Mouse (Mus musculus) lung, postnatal 10 days (tissue): Measurements from ENCODE around the gene Fmnl2.
A peak's percentile ranks its signal among the peaks of the same experiment; 100 is the strongest.

Source experiments
- DNase-seq: peaks from one replicate; pipeline ENCODE4 v3.0.0; 2021

Gene Fmnl2

GRCm38 (mm10) chr2:53051502-53051901 is 193.8 kb downstream of the Fmnl2 start:
- no peak for DNase-seq

DNA sequence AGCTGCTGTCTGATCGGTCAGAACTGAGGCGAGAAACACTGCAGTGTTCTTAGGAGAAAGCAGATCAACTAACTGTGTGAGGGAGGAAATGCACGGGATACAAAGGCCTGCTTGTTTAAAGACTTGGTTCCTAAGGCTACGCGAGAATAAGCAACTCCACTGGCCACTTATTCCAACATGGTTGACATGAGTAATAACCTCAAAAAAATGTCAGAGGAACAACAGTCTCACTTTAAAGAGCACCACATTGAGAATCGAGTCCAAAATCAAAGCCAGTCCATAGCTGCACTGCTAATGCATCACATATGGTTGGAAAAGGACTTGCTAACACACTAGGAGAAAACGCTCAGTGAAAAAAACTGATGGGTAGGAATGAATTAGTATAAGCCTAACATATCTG is 196.1 kb downstream of the Fmnl2 start:
- no peak for DNase-seq

GRCm38 (mm10) chr2:53056556-53056955 is 198.9 kb downstream of the Fmnl2 start:
- DNase-seq: no peak

DNA sequence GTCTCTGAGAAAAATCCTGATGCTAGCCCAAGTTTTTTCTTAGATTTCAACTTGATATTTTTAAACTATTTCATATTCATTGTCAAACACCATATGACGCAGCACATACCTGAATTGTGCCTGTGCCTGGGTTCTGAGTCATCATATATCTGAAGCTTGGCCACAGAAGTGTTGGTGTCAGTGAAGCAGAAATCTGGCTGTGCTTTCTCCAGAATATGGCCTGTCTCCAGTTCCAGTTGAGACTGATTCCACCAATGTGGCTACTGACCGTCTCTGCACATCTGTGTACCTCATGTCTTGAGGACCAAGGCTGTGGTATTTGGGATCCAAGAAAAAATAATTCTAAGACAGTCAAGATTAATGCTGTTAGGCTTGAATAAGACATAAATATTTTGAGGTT is 199.6 kb downstream of the Fmnl2 start:
- no peak for DNase-seq

- DNase-seq: no peak
These were observed 203.8 kb downstream of the Fmnl2 start for GRCm38 (mm10) chr2:53061363-53062000.

- DNase-seq: no peak
These were observed 209.3 kb downstream of the Fmnl2 start for GRCm38 (mm10) chr2:53066973-53067372.

DNA sequence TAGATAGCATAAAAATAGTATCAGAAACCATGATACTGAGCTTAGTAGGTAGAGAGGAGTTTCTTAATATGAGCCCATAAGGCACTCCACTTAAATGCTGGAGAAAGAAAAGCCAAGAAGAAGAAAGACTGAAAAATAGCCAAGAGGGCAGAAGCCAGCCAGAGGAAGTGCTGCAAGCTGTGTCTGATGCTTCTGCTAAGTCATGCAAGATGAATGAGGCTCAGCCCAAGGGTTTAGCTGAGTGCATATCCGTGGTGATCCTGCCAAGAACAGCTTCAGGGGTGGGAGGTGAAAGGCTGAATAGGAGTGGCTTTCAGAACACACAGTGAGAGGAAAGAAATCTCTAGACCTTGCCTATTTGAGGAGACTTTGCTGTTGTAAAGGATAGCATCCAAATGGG is 212.9 kb downstream of the Fmnl2 start:
- peak; percentile 85 for DNase-seq

DNA sequence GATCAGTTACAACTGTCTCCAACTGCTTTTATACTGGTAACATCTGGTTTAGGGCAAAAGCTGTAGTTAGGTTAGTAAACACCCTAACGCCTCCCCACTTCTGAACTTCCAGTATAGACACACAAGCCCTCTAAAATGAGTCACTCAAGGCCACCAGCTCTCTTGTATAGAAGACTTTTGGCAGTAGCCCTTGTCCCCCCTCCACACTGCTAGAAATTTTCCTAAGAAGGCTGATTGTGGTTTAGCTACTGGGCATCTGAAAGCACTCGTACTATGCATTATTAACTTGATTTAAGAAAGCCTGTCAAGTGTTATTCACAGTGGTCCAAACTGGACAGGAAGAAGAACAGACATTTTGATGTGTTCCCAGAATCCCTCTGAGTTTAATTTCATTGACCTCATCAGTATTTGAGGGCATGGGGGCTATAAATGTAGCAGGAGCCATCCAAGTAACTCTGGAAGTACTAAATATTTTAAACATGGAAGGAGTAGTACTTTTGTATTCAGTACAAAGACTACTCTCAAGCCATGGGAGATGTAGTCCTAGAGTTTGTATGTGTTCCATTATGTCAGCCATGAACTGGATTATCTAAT is 222.1 kb downstream of the Fmnl2 start:
- peak; percentile 5 for DNase-seq

GRCm38 (mm10) chr2:53082045-53082444 is 224.4 kb downstream of the Fmnl2 start:
- no peak for DNase-seq

- DNase-seq: no peak
These were observed 224.8 kb downstream of the Fmnl2 start for GRCm38 (mm10) chr2:53082501-53082900.

DNA sequence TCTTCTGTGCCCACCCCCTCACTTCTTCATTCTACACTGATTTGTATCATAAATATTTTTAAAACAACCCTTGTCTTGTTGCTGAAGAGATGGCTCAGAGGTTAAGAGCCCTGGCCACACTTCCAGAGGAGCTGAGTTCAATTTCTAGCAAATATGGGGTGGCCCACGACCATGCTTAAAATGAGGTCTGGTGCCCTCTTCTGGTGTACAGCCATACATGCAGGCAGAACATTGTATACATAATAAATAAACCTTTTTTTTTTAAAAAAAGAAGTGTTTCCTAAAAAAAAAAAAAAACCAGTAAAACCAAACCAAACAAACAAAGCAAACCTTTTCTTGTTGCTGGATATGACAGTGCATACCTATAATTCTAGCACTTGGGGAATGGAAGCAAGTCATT is 225.6 kb downstream of the Fmnl2 start:
- DNase-seq: peak; percentile 25

DNA sequence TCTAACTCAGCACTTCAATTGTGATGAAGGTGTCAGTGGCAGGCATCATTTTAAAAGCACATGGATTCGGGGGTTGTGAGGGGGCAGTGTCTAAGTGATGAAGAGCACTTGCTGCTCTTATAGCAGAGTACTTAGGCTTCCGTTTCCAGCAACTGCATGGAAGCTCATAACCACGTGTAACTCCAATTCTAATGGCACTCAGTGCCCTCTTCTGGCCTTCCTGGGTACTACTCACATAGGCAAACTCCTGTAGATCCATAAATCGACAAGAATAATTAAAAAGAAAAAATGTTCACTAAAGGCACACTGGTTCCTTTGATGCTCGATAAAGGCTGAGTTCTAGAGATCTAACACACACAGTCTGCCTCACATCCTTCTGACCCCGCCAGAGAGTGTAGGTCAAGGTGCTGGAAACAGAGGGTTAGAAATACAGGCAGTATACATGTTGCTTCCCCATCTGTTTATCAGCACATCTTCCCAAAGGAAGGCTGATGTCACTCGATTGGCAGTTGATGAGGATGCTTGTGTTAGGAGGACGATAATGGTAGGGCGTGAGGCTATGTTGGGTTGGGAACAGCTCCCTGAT is 228.1 kb downstream of the Fmnl2 start:
- peak; percentile 73 for DNase-seq

- DNase-seq: no peak
These were observed 231.1 kb downstream of the Fmnl2 start for GRCm38 (mm10) chr2:53088744-53089143.

DNA sequence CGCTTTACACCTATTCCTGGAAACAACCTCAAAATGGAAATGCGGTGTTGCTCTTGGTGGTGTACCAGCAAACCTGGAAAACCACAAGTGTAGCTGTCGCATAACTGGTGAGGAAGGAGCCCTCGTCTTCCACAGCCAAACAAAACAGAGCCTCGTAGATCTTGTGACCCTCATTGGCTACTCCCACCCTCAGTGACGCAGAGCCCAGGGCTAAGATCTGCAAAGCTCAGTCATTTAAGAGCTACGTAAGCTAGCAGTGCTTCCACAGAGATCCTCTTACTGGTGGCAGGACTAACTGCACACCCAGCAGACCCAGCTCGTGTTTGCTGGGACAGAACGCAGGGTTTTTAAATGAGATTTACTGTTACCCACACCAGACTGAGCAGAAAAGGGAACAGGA is 237.4 kb downstream of the Fmnl2 start:
- no peak for DNase-seq

DNA sequence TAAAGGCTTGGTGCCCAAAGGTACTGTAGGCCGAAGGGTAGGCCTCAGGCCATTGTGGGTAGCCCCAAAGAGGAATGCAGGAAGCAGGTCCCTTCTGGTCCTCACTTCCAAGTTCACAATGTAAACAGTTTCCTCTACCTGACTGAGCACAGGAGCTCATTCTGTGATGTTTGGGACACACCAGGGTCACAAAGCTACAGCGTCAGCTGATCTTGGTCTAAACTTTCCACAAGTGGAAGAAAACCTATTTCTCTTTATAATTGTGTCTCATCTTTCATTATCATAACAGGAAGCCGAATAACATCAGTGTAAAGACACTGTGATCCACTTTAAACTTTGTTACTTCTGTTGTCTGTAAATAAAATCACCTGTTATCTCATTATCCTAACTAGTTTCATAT is 237.8 kb downstream of the Fmnl2 start:
- DNase-seq: no peak

DNA sequence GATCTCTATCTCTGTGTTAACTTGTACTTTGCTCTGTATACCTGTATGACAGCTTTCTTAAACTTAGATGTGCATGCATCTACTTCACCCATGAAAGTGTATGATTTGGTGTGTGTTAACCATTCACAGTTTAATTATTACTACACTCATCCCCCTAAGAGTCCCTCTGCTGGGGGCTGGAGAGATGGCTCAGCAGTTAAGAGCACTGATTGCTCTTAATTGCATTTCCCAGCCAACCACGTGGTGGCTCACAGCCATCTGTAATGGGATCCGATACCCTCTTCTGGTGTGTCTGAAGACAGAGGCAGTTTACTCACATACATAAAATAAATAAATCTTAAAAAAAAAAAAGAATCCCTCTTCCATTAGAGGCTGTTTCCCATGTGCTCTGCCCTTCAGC is 242.4 kb downstream of the Fmnl2 start:
- DNase-seq: no peak

DNA sequence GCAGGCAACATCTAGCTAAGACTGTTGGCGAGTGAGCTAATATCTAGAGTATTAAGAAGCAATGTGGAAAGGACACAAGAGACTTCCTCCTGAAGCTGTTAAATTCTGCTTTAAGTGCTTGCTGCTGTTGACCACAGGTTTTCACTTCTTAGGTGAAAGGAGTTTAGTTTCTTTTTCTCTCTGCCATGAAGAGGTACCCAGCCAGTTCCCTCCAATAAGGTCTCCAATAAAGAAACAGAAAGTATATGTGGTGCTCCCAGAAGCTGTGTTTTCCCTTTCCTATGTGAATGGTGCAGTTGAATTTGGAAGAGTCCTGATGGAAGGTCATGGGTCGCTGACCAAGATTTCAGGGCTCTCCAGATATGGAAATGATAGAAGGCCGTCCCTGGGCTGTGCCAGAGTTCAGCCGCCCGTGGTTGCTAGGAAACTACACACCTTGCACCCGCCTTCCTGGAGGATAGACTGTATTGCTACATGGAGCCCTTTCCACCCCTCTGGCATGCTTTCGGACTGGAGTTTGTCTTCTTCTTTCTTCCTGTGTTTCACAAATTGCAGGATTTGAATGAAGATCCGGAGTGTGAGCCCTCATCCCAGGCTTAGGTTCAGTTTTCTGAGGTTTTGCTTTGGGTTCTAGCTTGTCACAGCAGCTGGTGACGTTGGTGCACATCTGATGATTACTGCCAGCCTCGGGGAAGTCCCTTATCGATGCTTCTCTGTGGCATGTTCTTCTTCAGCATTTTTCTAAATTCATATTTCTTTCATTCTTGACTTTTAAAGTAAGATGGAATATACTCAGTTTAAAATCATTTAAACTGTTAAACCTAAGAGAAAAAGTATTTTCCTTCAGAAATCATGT is 244.5 kb downstream of the Fmnl2 start:
- DNase-seq: no peak

DNA sequence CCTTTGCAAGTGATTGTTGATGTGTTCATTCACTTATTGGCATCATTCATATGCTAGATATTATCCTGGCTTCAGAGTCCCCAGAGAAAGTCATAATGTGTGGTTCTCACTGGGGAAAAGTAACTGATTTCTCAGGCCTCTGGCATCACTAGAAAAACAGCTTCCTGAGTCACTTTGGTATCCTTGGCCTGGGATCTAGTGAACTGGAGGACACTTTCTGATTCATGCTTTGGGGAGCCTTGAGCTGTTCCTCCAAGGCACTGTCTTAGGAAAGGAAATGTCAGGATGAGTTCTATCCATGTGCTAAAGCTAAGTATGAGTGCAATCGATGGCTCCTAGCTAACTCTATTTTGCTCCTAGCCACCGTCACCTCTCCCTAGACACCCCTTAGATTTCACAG is 245.2 kb downstream of the Fmnl2 start:
- no peak for DNase-seq

DNA sequence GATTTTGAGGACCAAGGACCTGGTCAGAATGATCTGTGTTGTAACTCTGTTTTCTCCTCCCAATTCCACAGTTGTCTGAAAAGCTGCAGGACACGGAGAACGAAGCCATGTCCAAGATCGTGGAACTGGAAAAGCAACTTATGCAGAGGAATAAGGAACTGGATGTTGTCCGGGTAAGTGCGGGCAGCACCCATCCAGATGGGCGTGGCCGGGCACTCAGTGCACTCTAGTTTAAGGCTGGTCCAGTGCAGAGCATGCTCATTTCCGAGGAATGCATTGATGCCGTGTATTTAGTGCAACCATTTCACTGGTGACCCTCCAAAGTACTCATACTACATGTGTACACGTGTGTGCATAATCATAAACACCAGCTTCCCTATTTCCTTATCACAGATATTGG is 247.7 kb downstream of the Fmnl2 start:
- peak; percentile 7 for DNase-seq

GRCm38 (mm10) chr2:53106056-53106455 is 248.4 kb downstream of the Fmnl2 start:
- no peak for DNase-seq

DNA sequence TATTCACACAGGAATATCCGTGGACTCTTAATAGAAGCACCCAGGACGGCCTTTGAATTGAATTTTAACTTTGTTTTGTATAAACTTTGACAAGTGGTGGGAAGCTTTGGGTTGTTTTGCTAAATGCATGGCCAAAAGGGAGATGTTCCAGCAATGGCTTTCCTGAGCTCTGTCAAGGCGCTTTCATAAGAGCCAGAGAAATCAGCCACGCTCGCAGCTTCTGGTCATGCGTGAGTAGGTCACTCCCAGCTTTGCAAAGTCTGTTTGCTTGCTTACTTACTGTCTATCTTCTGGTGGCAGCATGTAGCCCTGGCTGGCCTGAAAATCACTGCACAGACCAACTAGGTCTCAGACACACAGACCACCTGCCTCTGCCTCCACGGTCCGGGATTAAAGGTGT is 248.8 kb downstream of the Fmnl2 start:
- DNase-seq: no peak

GRCm38 (mm10) chr2:53108547-53108946 is 250.9 kb downstream of the Fmnl2 start:
- DNase-seq: no peak

DNA sequence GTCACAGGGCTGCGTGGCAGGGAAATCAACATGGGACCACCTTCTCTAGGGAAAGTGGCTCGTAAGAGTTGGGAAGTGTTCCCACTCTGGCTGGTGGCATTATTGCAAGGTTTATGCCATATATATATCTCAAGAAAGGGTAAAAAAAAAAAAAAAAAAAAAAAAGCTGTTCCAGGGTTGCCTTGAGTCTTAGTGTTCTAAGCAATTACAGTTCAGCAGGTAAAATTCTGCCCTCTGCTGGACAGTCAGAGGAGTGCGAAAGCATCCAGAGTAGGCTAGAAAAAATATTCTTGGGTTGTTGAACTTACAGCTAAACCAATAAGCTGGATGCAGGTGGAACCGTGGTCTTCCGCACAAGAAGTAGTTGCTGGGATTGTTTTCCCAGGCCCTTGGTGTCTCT is 264.1 kb downstream of the Fmnl2 start:
- peak; percentile 57 for DNase-seq

DNA sequence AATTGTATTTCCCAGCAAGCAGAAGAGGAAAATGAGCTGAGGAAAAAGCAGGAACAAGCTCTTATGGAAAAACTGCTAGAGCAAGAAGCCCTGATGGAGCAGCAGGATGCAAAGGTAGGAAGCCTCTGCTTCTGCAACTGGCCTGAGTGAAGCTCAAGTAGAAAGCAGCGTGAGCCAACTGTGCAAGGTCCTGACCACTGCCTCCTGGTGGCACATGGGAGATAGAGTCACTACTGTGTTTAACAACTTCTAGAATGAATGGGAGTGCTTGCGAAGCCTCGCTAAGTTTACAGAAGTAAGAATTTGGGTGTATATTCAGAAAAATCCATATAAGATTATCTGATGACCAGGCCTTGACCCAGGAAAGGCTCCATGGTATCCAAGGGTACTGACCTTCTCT is 268.3 kb downstream of the Fmnl2 start:
- peak; percentile 13 for DNase-seq
